Mouse (Mus musculus): ENCODE data around the gene Specc1. TPM values are rescaled to one million over a fixed set of nuclear protein-coding genes. Genes with fewer than 3 reads are reported as not detected.

Gene Specc1
- polyA plus RNA-seq, 2 experiments, result 8.7 to 8.9 TPM

- Histone ChIP-seq H3K36me3 (ENCODE audit: control insufficient read depth, insufficient read depth, low read length) (no peaks in the 10 kb centered on the region), H3K9ac (ENCODE audit: low read depth, low read length, severe bottlenecking) (no peak overlapping the region), H3K4me1 (ENCODE audit: control insufficient read depth, insufficient read depth, low read length) (no peaks in the 10 kb centered on the region), H3K4me2 (replicated peaks; ENCODE audit: low read depth, low read length, severe bottlenecking) (no peak overlapping the region), H3K9me3 (ENCODE audit: control insufficient read depth, low read length) (no peaks in the 10 kb centered on the region), H3K27ac (replicated peaks; ENCODE audit: low read depth, low read length) (no peak overlapping the region), H3K27me3 (ENCODE audit: control insufficient read depth, insufficient read depth, low read length) (no peaks in the 10 kb centered on the region), H3K4me3 (replicated peaks; ENCODE audit: low read length) (no peak overlapping the region)
- WGBS, result 62% methylated on average over 2 of the region's 2 CpGs
- TF ChIP-seq POLR2A (IDR thresholded peaks at IDR 0.05; ENCODE audit: borderline replicate concordance, extremely low read depth, insufficient read depth, insufficient read length), result no peak
- ATAC-seq (ENCODE audit: low FRiP score, low read depth) (no peak), DNase-seq (ENCODE audit: low spot score) (no peak)
Measured at GRCm38 (mm10) chr11:62016985-62017384, 60.4 kb downstream of the Specc1 start.

DNA sequence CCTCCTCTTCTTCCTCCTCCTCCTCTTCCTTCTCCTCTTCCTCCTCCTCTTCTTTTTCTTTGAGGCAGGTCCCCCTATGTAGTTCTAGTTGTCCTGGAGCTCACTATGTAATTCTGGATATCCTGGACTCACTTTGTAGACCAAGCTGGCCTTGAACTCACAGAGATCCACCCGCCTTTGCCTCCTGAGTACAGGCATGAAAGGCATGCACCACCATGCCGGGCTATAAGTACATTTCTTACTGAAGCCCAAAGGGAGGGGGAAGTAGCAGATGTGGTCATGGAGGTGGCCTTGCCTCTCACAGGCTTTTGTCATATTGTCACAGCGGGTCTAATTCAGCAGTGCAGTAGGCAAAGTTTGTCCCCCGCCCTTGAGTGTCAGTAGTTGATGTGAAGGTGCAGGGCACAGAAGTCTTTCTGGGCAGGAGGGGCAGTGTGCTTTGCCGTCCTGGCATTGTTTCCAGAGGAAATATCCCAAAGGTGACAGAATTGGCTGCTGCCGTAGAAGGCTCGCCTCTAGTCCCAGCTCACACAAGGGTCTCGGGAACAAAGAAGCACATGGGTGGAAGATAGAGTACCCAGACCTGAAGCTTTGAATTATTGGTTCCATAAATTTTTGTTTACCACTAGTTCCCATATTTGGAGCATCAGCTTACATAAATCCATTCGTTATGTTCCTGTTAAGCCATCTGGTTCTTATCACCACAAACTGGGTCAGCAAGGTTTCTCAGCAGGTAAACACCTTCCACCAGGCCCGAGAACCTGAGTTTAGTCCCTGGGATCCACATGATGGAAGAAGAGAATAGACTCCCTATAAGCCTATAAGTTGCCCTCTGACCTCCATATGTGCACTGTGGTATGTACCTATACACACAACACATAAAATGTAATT lies 62.0 kb downstream of the Specc1 start:
- Histone ChIP-seq H3K36me3 (ENCODE audit: control insufficient read depth, insufficient read depth, low read length) (no peaks in the 10 kb centered on the region), H3K4me2 (replicated peaks; ENCODE audit: low read depth, low read length, severe bottlenecking) (no peak overlapping the region), H3K27me3 (ENCODE audit: control insufficient read depth, insufficient read depth, low read length) (no peaks in the 10 kb centered on the region), H3K9me3 (ENCODE audit: control insufficient read depth, low read length) (no peaks in the 10 kb centered on the region), H3K4me3 (replicated peaks; ENCODE audit: low read length) (no peak overlapping the region), H3K4me1 (ENCODE audit: control insufficient read depth, insufficient read depth, low read length) (no peaks in the 10 kb centered on the region), H3K27ac (replicated peaks; ENCODE audit: low read depth, low read length) (no peak overlapping the region), H3K9ac (ENCODE audit: low read depth, low read length, severe bottlenecking) (no peak overlapping the region)
- 53% methylated on average over 10 of the region's 10 CpGs for WGBS
- no peak for ATAC-seq (ENCODE audit: low FRiP score, low read depth)
- no peak for DNase-seq (ENCODE audit: low spot score)
- TF ChIP-seq POLR2A (IDR thresholded peaks at IDR 0.05; ENCODE audit: borderline replicate concordance, extremely low read depth, insufficient read depth, insufficient read length), result no peak

- DNase-seq (ENCODE audit: low spot score) (no peak), ATAC-seq (ENCODE audit: low FRiP score, low read depth) (no peak)
- WGBS, result 61% methylated on average over 3 of the region's 3 CpGs
- Histone ChIP-seq H3K9me3 (ENCODE audit: control insufficient read depth, low read length) (no peaks in the 10 kb centered on the region), H3K4me1 (ENCODE audit: control insufficient read depth, insufficient read depth, low read length) (0 out of 2 replicates have a peak, but pooled peaks cover 3% of the 10 kb centered on the region), H3K27me3 (ENCODE audit: control insufficient read depth, insufficient read depth, low read length) (no peaks in the 10 kb centered on the region), H3K4me3 (replicated peaks; ENCODE audit: low read length) (no peak overlapping the region), H3K9ac (ENCODE audit: low read depth, low read length, severe bottlenecking) (no peak overlapping the region), H3K36me3 (ENCODE audit: control insufficient read depth, insufficient read depth, low read length) (no peaks in the 10 kb centered on the region), H3K4me2 (replicated peaks; ENCODE audit: low read depth, low read length, severe bottlenecking) (no peak overlapping the region), H3K27ac (replicated peaks; ENCODE audit: low read depth, low read length) (no peak overlapping the region)
- TF ChIP-seq POLR2A (IDR thresholded peaks at IDR 0.05; ENCODE audit: borderline replicate concordance, extremely low read depth, insufficient read depth, insufficient read length), result no peak
Measured at GRCm38 (mm10) chr11:62019857-62020256, 63.3 kb downstream of the Specc1 start.

DNA sequence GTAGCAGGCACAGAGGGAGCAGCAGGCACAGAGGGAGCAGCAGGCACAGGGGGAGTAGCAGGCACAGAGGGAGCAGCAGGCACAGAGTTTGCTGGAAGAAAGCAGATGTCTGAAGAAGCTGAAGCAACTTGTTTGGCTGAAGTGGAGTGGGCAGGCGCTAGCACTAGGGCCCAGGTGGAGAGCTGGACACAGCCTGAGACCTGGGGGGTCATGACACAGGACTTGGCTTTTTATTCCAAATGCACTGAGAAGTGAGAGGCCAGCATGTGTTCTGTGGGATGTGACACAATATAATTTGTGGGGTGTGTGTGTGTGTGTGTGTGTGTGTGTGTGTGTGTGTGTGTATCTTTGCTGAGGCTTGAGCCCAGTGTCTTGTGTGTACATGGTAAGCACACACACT lies 64.3 kb downstream of the Specc1 start:
- Histone ChIP-seq H3K4me1 (ENCODE audit: control insufficient read depth, insufficient read depth, low read length) (0 out of 2 replicates have a peak, but pooled peaks cover 3% of the 10 kb centered on the region), H3K9me3 (ENCODE audit: control insufficient read depth, low read length) (no peaks in the 10 kb centered on the region)

DNA sequence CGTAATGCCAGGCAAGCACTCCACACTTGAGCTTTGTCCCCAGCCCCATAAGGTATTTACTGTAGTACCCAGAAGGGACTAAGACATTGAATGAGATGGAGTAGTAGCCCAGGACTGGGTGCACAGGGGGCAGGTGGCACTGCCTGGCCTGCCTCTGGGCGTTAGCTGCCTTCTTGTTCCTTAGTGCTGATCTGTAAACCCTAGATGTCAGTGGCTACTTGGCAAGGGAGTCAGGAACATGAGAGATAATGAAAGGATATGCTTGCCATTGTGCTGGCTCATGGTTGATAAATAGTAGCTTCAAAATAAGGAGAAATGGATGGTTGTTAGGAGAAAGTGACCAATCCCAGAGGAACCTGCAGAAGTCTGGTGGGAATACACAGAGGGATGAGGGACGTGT lies 65.5 kb downstream of the Specc1 start:
- 82% methylated on average over 3 of the region's 3 CpGs for WGBS
- Histone ChIP-seq H3K27ac (replicated peaks; ENCODE audit: low read depth, low read length) (no peak overlapping the region), H3K27me3 (ENCODE audit: control insufficient read depth, insufficient read depth, low read length) (no peaks in the 10 kb centered on the region), H3K4me3 (replicated peaks; ENCODE audit: low read length) (no peak overlapping the region), H3K4me2 (replicated peaks; ENCODE audit: low read depth, low read length, severe bottlenecking) (no peak overlapping the region), H3K9me3 (ENCODE audit: control insufficient read depth, low read length) (no peaks in the 10 kb centered on the region), H3K4me1 (ENCODE audit: control insufficient read depth, insufficient read depth, low read length) (0 out of 2 replicates have a peak, but pooled peaks cover 3% of the 10 kb centered on the region), H3K36me3 (ENCODE audit: control insufficient read depth, insufficient read depth, low read length) (no peaks in the 10 kb centered on the region), H3K9ac (ENCODE audit: low read depth, low read length, severe bottlenecking) (no peak overlapping the region)
- no peak for ATAC-seq (ENCODE audit: low FRiP score, low read depth)
- no peak for DNase-seq (ENCODE audit: low spot score)
- no peak for TF ChIP-seq POLR2A (IDR thresholded peaks at IDR 0.05; ENCODE audit: borderline replicate concordance, extremely low read depth, insufficient read depth, insufficient read length)

More for the DNA sequence above, 64.3 kb downstream of the Specc1 start:
- no peak overlapping the region for H3K27ac ChIP-seq (replicated peaks; ENCODE audit: low read depth, low read length)
- no peak for TF ChIP-seq POLR2A (IDR thresholded peaks at IDR 0.05; ENCODE audit: borderline replicate concordance, extremely low read depth, insufficient read depth, insufficient read length)
- WGBS, result 86% methylated on average over 1 of the region's 1 CpGs
- H3K9ac ChIP-seq (ENCODE audit: low read depth, low read length, severe bottlenecking), result no peak overlapping the region
- H3K4me3 ChIP-seq (replicated peaks; ENCODE audit: low read length), result no peak overlapping the region
- DNase-seq (ENCODE audit: low spot score), result no peak
- no peak for ATAC-seq (ENCODE audit: low FRiP score, low read depth)
- H3K36me3 ChIP-seq (ENCODE audit: control insufficient read depth, insufficient read depth, low read length), result no peaks in the 10 kb centered on the region
- H3K4me2 ChIP-seq (replicated peaks; ENCODE audit: low read depth, low read length, severe bottlenecking), result no peak overlapping the region
- H3K27me3 ChIP-seq (ENCODE audit: control insufficient read depth, insufficient read depth, low read length), result no peaks in the 10 kb centered on the region

Data from limb, embryonic 14.5 days (tissue).